Mouse (Mus musculus) lung, postnatal 0 days (tissue): Measurements from ENCODE around the gene Csrnp3.

Experiments
- CTCF ChIP-seq: IDR thresholded peaks from 2 replicates; pipeline ENCODE4 v1.5.1; 2016; ENCODE audit warnings: antibody characterized with exemption, mild to moderate bottlenecking
- EP300 ChIP-seq: IDR thresholded peaks from 2 replicates; pipeline ENCODE4 v1.6.1; 2016; ENCODE audit warnings: antibody characterized with exemption, mild to moderate bottlenecking, control low read depth

DNA sequence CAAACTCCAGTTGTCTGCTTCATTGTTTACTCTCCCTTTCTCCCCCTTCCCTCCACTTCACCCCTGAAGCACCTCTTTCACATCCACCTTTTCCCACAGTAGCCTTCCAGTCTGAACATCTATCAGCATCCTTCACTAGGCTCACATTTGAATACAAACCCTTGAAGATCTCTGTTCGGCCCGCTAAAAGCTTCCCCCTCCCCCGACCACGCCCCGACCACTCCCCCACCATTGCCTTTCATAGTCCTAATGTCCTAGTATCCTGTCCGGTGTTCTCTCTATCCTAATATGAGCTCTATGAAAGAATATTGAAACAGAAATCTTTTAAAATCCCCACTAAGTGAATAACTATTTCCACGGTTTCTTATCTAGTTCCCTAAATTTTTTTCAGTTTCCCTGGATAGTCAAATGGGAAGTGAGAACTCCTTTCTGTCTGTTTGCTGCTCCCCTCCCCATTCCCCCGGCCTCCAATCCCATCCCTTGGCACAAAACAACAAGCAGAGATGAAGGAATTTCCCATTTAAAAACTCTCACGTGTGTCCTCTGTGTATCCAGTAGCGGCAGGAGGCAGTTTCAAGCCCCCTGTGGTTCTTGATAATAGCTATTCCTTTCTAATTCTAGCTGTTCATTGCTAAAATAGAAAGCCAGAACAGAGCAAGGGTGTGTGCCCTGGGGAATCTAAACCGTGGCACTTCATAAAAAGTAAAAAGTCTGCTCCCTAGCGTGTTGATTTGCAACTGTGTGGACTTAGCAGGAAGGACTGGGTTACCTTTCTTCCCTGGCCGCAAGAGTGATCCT is 64.4 kb downstream of the Csrnp3 start:
- no peak for TF ChIP-seq CTCF
- TF ChIP-seq EP300: no peak
